Mouse (Mus musculus) limb, embryonic 10.5 days (tissue): ENCODE measurements around the gene Epsti1. TPM values are rescaled to one million over a fixed set of nuclear protein-coding genes. Genes with fewer than 3 reads are reported as not detected.
"Not testable (repeated sequence)": the region's sequence is repeated elsewhere in the genome, so short reads cannot be mapped to it uniquely, and the experiment has no call there.

Experiments
- DNase-seq: peaks from one replicate; pipeline ENCODE4 v3.0.0-alpha.2; 2017; ENCODE audit warnings: low spot score
- H3K27ac ChIP-seq: fragments of 300-500 bp; sonication (generic); 2 replicates; pipeline ENCODE4 v1.5.1; 2016; ENCODE audit warnings: mild to moderate bottlenecking
- H3K27me3 ChIP-seq: fragments of 300-500 bp; sonication (generic); 2 replicates; pipeline ENCODE4 v1.6.1; 2016; ENCODE audit warnings: low read depth, mild to moderate bottlenecking; ENCODE audit not compliant: poor library complexity, severe bottlenecking
- H3K36me3 ChIP-seq: fragments of 300-500 bp; sonication (generic); 2 replicates; pipeline ENCODE4 v1.6.1; 2016; ENCODE audit warnings: mild to moderate bottlenecking, moderate library complexity
- H3K4me1 ChIP-seq: fragments of 300-500 bp; sonication (generic); 2 replicates; pipeline ENCODE4 v1.6.1; 2016
- H3K4me3 ChIP-seq: fragments of 300-500 bp; sonication (generic); 2 replicates; pipeline ENCODE4 v1.5.1; 2016; ENCODE audit warnings: mild to moderate bottlenecking, moderate library complexity
- H3K9me3 ChIP-seq: fragments of 300-500 bp; sonication (generic); replicated peaks from 2 replicates; pipeline ENCODE4 v1.6.1; 2016; ENCODE audit warnings: mild to moderate bottlenecking
- WGBS: fragments of 180-500 bp; shearing (Covaris S2); methylation state at CpG from one replicate; pipeline ENCODE4 v1.1.7; 2016; 5-methylcytosine and 5-hydroxymethylcytosine counted together
- polyA plus RNA-seq: library from polyadenylated mRNA; unstranded; fragments of >200 nt; fragmentation: Nextera tagmentation; extraction: Ambion mirVana; gene quantifications from 2 replicates; pipeline ENCODE4 v1.2.1, GENCODE M21; 2016

The Epsti1 gene
- polyA plus RNA-seq: 0.08 TPM in 1 of 2 replicates, not detected in the other

DNA sequence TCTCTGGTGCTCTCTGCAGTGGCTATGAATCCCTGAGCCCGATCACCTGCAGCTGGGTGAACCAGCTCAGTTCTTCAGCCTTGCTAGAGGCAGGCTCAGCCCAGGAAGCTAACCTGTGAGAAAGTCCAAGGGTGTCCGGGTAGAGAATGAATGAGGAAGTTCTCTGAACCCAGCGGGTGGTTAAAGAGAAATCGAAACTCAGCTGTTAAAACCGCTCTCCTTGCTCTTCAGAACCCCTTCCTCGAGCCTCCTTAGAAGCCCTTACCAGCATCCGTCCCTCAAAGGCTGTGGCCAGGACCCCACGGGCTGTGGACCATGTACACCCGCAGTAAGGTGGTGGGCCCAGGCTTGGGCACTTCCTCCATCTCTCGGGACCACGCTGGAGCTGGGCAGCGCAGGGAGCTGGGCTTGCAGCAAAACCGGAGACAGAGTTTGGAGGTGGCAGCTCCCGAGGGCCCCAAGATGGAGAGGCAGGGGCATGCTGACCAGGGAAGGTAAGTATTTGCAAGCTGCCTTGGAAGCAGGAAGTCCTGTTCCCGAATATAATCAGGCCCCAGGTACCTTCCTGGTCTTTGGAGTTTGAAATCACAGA, at the start of gene Epsti1:
Gene Epsti1, plus strand, starts transcription at position 69 of the 592 bp plus-strand sequence.
- Histone ChIP-seq H3K9me3 (no peaks in the 10 kb centered on the region), H3K36me3 (no peaks in the 10 kb centered on the region), H3K27ac (0 out of 2 replicates have a peak within 1 kb of the TSS, but pooled peaks have one; percentile 26), H3K27me3 (no peaks in the 10 kb centered on the region), H3K4me1 (peaks cover 6% of the 10 kb centered on the region; the same call in 1 of the 2 replicates), H3K4me3 (no peak within 1 kb of the TSS)
- no peak for DNase-seq
- WGBS: 57% methylated on average over 15 of the region's 15 CpGs

DNA sequence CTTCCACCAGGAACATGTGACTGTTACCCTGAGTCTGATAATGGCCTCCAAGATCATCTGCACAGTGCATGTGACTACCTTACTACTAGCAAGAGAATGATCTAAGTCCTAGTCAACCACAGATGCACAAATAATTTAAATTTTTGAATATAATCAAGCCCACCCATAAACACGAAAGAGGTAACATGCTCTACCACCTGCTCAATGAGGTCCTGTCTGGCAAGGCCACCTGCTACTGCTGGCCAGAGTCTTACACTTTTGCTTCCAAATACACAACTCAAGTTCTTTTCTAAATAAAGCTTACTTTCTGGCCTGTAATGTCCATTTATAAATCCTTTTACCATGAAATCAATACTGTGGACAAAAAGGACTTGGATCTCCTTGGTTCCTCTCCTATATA, 44.1 kb upstream of the Epsti1 start:
- Histone ChIP-seq H3K27ac (no peak overlapping the region), H3K4me1 (peaks cover 13% of the 10 kb centered on the region; the same call in 1 of the 2 replicates), H3K36me3 (peaks cover 4% of the 10 kb centered on the region; the same call in 1 of the 2 replicates), H3K4me3 (no peak overlapping the region), H3K9me3 (no peaks in the 10 kb centered on the region), H3K27me3 (no peaks in the 10 kb centered on the region)
- DNase-seq: no peak
- 93% methylated on average over 1 of the region's 1 CpGs for WGBS

DNA sequence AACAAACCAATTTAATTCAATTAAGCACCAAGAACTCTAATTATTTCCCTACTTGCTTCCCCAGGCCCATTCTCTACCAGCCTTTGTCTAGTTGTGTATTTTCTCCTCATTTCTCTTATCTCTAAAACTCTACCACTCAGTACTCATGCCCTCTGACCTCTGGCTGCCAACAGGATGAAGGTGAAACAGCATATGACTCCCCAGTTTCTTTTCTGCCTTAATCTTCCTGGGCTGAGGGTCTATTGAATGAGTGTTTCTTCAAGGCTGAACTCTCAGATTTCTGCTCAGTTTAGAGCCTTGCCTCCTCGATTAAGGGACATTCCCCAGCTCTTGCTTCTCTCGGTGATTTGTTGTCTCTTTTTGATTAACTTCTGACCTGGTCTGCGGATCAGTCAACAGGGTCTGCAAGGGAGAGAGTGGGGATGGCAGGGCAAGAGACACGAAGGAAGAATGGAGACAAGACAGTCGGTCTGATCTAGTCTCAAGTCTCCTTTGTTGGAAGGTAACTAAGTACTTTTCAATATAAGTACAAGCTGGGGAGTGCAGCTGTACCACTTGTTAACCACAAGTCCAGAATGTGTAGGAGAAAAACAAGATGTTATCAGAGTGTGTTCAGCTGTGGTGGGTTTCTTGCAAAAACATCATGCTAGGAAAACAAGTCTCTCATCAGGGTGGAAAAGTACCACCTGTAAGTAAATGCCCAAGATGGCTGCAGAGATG, 43.0 kb upstream of the Epsti1 start:
- no peaks in the 10 kb centered on the region for H3K9me3 ChIP-seq
- no peak for DNase-seq
- H3K36me3 ChIP-seq: no peaks in the 10 kb centered on the region
- peaks cover 13% of the 10 kb centered on the region; the same call in 1 of the 2 replicates for H3K4me1 ChIP-seq
- WGBS: 59% methylated on average over 5 of the region's 5 CpGs
- H3K27me3 ChIP-seq: no peaks in the 10 kb centered on the region
- H3K4me3 ChIP-seq: no peak overlapping the region
- no peak overlapping the region for H3K27ac ChIP-seq

DNA sequence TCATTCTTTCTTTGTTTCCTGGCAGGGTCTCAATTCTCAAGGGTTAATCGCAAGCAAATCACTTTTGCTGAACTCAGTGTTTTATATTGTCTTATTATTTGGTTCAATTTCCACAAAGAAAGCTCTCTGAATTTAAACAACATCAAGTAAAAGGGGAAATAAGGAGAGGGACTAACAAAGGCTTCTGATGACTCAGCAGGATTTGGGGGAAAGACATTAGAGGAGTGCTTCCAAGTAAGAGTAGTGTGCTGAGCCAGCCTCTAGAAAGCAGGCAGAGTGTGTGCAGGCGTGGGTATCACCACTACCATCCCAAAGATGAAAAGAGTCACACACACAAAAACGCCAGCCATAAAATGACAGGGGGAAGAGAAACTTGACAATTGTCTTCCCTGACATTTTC, 40.0 kb upstream of the Epsti1 start:
- 86% methylated on average over 3 of the region's 3 CpGs for WGBS
- no peak for DNase-seq
- no peaks in the 10 kb centered on the region for H3K9me3 ChIP-seq

DNA sequence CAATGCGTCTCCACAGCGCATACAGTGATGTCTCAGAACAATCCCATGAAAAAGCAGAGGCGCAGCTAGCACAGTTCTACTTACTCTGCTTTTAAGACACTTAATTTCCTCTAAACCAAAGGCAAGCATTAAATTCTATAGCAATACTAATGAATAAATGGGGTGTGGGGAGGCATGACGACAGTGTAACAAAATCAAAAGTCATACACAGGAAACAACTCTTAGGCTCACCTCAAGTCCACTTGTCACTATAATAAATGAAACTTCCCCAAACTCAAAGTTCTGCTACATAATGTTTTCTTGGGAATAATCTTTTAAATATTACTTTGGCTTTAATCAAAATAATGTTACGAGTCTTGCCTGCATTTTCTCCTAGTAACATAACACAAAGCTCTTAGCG, 39.5 kb upstream of the Epsti1 start:
- DNase-seq: no peak
- Histone ChIP-seq H3K9me3 (no peaks in the 10 kb centered on the region), H3K4me3 (no peak overlapping the region), H3K4me1 (peaks cover 13% of the 10 kb centered on the region; the same call in 1 of the 2 replicates), H3K27me3 (no peaks in the 10 kb centered on the region), H3K36me3 (no peaks in the 10 kb centered on the region), H3K27ac (no peak overlapping the region)
- 92% methylated on average over 6 of the region's 6 CpGs for WGBS

More for the DNA sequence above, 40.0 kb upstream of the Epsti1 start:
- Histone ChIP-seq H3K4me3 (no peak overlapping the region), H3K4me1 (peaks cover 13% of the 10 kb centered on the region; the same call in 1 of the 2 replicates), H3K27me3 (no peaks in the 10 kb centered on the region), H3K27ac (no peak overlapping the region), H3K36me3 (no peaks in the 10 kb centered on the region)

DNA sequence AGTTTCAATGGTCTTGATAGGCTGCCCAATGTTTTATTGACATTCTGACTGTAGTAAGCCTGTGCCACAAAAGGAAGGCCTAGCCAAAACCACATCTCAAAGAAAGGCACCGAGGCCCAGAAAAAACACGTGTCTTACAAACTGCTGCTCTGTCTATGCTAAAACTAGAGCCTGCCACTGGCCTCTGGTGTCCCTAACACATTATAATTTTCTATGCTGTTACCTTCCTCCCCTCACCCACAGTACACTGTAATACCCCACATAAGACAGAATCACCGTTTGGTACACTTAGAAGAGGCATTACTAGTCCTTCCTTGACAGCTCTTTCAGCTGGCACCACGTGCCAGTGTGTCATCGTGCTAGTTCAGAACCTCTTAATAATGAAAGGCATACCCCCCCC, 36.4 kb upstream of the Epsti1 start:
- 0 out of 2 replicates have a peak, but pooled peaks cover 4% of the 10 kb centered on the region for H3K36me3 ChIP-seq
- H3K4me3 ChIP-seq: no peak overlapping the region
- 0 out of 2 replicates have a peak, but pooled peaks cover 5% of the 10 kb centered on the region for H3K4me1 ChIP-seq
- no peak for DNase-seq
- 95% methylated on average over 5 of the region's 5 CpGs for WGBS
- no peak overlapping the region for H3K27ac ChIP-seq
- H3K27me3 ChIP-seq: no peaks in the 10 kb centered on the region
- no peaks in the 10 kb centered on the region for H3K9me3 ChIP-seq

DNA sequence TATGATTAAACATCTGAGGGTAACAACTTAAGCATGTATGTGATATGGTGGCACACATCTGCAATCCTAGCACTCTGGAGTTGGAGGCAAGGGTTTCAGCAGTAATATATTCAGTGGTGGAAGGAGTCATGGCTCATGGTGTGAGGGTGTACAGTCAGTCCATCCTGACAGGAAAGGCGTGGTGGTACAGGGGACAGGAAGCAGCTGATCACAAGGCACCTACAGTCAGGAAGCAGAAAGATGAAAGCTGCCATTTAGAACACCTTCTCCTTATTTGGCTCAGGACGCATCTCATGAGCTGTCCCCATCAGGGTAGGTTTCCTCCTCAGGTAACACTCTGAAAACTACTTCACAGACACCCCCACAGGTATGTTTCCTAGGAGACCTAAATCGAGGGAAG, 33.1 kb upstream of the Epsti1 start:
- no peak overlapping the region for H3K4me3 ChIP-seq
- H3K27me3 ChIP-seq: no peaks in the 10 kb centered on the region
- H3K9me3 ChIP-seq: no peaks in the 10 kb centered on the region
- H3K27ac ChIP-seq: no peak overlapping the region
- H3K4me1 ChIP-seq: peaks cover 9% of the 10 kb centered on the region
- WGBS: 87% methylated on average over 3 of the region's 3 CpGs
- DNase-seq: no peak
- 0 out of 2 replicates have a peak, but pooled peaks cover 4% of the 10 kb centered on the region for H3K36me3 ChIP-seq

DNA sequence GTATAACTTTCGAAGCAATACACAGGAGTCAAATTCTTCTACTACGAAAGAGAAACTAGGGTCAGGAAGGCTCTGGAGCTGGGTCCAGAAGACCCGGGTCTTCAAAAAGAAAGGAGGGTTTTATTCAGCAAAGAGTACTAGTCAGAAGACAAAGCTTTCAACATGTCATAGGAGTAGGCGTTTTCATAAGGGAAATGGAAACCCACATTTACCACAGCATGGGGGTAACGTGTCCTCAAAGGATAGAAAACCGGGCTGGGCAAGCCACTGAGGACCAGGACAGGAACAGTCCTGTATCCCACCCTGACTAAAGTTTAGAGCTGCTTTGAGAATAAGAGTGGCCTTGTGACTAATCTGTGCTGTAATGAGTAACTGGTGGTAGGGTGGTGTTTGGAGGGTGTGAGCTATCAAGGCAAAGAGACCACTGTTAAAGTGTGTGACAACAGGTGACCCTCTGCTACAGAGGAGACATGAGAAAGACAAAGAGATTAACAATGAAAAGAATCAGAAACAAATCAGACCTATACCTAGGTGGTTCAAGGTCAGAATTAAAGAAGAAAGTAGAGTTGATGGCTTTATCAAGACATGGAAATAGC, 32.6 kb upstream of the Epsti1 start:
- Histone ChIP-seq H3K9me3 (no peaks in the 10 kb centered on the region), H3K4me3 (no peak overlapping the region), H3K4me1 (peaks cover 9% of the 10 kb centered on the region), H3K36me3 (0 out of 2 replicates have a peak, but pooled peaks cover 4% of the 10 kb centered on the region), H3K27ac (no peak overlapping the region), H3K27me3 (no peaks in the 10 kb centered on the region)
- WGBS: 94% methylated on average over 6 of the region's 6 CpGs
- no peak for DNase-seq

DNA sequence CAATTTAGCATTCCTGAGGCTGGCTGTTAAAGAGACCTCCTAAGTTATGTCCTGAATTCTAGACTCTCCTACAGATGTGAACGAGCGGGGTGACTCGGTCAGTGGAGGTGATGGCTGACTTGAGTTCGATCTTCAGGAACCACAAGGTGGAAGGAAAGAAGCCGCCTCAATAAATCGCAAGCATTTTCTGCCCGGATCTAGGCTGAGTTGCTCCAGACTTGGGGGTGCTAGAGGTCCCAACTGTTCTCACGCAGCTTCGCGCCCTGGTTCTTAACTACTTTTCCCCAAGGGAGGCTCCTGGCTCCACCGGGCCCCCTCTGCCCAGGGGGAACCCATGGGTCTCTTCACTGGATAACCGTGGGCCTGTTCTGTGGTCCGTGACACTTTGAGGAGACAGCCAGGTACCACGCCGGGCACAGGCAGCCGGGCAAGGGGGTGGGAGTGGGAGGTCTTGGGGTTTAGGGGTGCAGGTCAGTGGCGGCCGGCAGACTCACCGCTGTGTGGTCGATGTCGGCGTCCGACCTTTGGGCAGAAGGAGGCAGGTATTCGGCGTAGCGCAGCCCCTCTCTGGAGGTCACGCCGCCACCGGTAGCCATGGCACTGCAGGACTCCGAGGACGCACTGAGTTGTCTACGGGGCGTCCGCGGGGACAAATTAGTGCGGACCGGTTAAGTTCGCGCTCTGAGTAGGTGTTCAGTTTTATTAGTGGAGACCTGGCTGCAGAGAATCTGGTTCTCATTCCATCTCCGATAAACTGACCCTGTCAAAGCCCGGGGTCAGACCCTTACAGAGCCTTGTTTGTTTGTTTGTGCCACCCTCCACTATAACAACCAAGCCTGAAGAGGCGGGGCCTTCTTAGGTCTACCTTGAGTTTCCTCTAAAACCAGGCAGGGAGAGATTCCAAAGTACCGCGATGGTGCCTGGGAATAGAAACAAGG, 29.5 kb upstream of the Epsti1 start, which contains the start of gene Dnajc15:
Gene Dnajc15, minus strand, starts transcription at position 822 of the 938 bp plus-strand sequence.
- DNase-seq: peak; percentile 90

DNA sequence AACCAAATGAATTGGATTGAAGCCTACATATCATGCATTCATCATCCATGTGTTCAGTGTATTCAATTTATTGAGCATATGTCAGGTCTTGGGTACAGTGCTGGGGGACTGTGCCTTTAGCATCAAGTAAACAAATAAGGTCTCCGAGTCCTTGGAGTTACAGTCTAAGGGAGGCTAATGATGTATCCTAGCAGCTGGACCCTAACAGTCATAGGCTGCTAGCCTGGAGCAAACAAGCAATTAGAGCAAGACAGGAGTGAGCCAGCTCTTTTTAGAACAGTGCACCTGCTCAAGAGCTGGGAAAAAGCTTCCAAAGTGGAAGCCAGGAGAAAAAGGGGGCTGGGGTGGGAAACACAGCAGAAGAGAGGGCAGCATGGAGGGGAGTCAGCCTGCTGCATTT, 27.8 kb upstream of the Epsti1 start:
- WGBS: 81% methylated on average over 1 of the region's 1 CpGs
- Histone ChIP-seq H3K4me3 (no peak overlapping the region), H3K4me1 (peaks cover 9% of the 10 kb centered on the region), H3K27ac (no peak overlapping the region), H3K9me3 (no peaks in the 10 kb centered on the region), H3K27me3 (no peaks in the 10 kb centered on the region), H3K36me3 (no peaks in the 10 kb centered on the region)
- no peak for DNase-seq

More for the DNA sequence above, 29.5 kb upstream of the Epsti1 start, which contains the start of gene Dnajc15:
- no peaks in the 10 kb centered on the region for H3K27me3 ChIP-seq
- H3K9me3 ChIP-seq: no peaks in the 10 kb centered on the region
- peak within 1 kb of the TSS; percentile 91 for H3K27ac ChIP-seq
- peak within 1 kb of the TSS; percentile 96 for H3K4me3 ChIP-seq
- 1% methylated on average over 44 of the region's 44 CpGs for WGBS
- peaks cover 9% of the 10 kb centered on the region for H3K4me1 ChIP-seq
- H3K36me3 ChIP-seq: 0 out of 2 replicates have a peak, but pooled peaks cover 4% of the 10 kb centered on the region

DNA sequence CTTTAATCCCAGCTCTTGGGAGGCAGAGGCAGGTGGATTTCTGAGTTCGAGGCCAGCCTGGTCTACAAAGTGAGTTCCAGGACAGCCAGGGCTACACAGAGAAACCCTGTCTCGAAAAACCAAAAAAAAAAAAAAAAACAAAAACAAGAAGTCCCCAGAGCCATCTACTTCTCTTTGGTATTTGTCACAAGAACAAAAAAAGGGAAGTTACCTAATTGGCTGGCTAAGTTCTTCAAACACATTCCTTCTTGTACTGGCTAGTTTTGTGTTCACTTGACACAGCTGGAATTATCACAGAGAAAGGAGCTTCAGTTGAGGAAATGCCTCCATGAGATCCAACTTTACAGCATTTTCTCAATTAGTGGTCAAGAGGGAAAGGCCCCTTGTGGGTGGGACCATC, 26.2 kb upstream of the Epsti1 start:
- not testable (repeated sequence) for H3K4me3 ChIP-seq, H3K36me3 ChIP-seq, H3K27ac ChIP-seq, DNase-seq, H3K9me3 ChIP-seq, H3K27me3 ChIP-seq, H3K4me1 ChIP-seq
- WGBS: 84% methylated on average over 2 of the region's 2 CpGs

DNA sequence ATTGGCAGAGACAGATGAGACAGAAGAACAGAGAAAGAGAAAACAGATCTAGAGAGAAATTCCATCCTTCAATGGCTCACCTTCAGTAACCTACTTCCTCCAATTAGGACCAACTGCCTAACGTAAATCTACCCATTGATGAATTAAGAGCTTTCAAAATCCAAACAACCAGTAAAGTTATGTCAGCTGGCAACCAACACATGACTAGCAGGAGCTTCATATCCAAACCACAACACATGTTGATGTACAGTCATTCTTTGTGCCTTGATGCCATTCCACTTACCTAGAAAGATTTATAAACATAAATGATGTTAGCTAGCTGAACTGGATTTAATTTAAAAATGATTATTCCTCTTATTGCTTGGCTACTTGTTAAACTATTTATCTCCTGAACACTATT, 22.0 kb upstream of the Epsti1 start:
- Histone ChIP-seq H3K9me3 (no peaks in the 10 kb centered on the region), H3K27ac (no peak overlapping the region), H3K27me3 (no peaks in the 10 kb centered on the region), H3K36me3 (no peaks in the 10 kb centered on the region), H3K4me3 (no peak overlapping the region), H3K4me1 (no peaks in the 10 kb centered on the region)
- WGBS: 67% methylated on average over 1 of the region's 1 CpGs
- DNase-seq: no peak
